Mouse (Mus musculus): ENCODE measurements around the gene Snrpg. TPM values are rescaled to one million over a fixed set of nuclear protein-coding genes. Genes with fewer than 3 reads are reported as not detected.

Gene Snrpg
- total and polyA plus RNA-seq, 2 experiments from 2014 or later, result 60.1 to 243 TPM

DNA sequence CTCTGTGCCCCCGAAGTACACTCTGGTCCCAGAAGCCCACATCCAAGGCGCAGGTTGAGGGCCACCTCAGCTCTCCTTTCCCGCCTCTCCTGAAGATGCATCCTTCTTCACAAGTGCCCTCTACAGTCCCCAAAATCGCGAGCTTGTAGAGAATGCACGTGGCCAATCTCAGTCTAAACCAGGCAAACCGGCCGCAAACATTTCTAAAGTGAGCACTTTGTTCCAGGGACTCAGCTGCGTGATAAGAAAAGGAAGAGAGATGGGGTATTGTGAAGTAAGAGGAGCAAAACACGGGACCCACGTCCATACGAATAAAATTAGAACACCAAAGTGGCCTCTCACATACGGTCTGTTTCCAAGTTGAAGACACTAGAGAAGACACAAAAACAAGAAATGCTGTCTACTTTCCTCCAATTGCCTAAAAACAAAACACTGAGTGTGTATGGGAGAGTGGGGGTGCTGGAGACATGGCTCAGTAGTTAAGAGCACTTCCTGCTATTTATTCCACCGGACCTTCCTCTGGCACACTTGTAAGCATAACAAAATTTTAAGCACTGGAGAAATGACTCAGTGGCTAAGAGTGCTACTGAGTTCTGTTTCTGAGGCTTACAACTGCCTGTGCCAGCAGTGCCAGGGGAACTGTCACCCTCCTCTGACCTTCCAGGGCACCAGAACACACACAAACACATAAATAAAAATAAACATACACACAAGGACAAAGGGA, 26.3 kb downstream of the Snrpg start:
- no peaks in the 10 kb centered on the region for H3K27me3 ChIP-seq (ENCODE audit: insufficient read depth, low read length)
- H3K27ac ChIP-seq (ENCODE audit: low read depth, low read length), result peak overlapping the region; percentile 96
- no peak for DNase-seq (ENCODE audit: low spot score)
- H3K9ac ChIP-seq (replicated peaks; ENCODE audit: low read length, poor library complexity, severe bottlenecking), result peak overlapping the region; percentile 98
- WGBS, result 6% methylated on average over 14 of the region's 14 CpGs
- peak; percentile 37; the same call in 1 of the 2 replicates for TF ChIP-seq CTCF (IDR thresholded peaks at IDR 0.05)
- peak; percentile 67 for ATAC-seq (ENCODE audit: low FRiP score)
- peak overlapping the region; percentile 72 for H3K4me2 ChIP-seq (ENCODE audit: low read depth, low read length, poor library complexity, severe bottlenecking)
- no peaks in the 10 kb centered on the region for H3K9me3 ChIP-seq (ENCODE audit: low read length)
- H3K36me3 ChIP-seq (ENCODE audit: insufficient read depth, low read length), result no peaks in the 10 kb centered on the region
- H3K4me3 ChIP-seq (ENCODE audit: low read depth, low read length), result peak overlapping the region; percentile 95
- peaks cover 8% of the 10 kb centered on the region; the same call in 1 of the 2 replicates for H3K4me1 ChIP-seq (ENCODE audit: insufficient read depth, low read length)

DNA sequence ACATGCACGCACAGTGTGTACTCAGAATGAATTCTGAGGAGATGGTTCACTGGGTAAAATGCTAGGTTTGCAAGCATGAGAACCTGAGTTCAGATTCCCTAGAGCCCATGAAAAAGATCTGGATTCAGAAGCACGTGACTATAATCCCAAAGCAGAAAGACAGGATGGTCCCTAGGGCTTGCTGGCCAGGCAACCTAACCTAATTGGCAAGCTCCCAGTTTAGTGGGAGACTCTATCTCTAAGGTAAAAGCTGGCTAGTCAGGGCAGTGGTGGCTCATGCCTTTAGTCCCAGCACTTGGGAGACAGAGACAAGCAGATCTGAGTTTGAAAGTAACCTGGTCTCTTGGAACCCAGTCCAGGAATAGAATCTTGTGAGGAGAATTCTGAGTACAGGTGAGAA, 27.9 kb downstream of the Snrpg start:
- no peak for TF ChIP-seq CTCF (IDR thresholded peaks at IDR 0.05)
- Histone ChIP-seq H3K36me3 (ENCODE audit: insufficient read depth, low read length) (no peaks in the 10 kb centered on the region), H3K27ac (ENCODE audit: low read depth, low read length) (no peak overlapping the region), H3K9me3 (ENCODE audit: low read length) (no peaks in the 10 kb centered on the region), H3K9ac (replicated peaks; ENCODE audit: low read length, poor library complexity, severe bottlenecking) (no peak overlapping the region), H3K4me3 (ENCODE audit: low read depth, low read length) (no peak overlapping the region), H3K4me1 (ENCODE audit: insufficient read depth, low read length) (peaks cover 8% of the 10 kb centered on the region; the same call in 1 of the 2 replicates), H3K4me2 (ENCODE audit: low read depth, low read length, poor library complexity, severe bottlenecking) (no peak overlapping the region), H3K27me3 (ENCODE audit: insufficient read depth, low read length) (no peaks in the 10 kb centered on the region)
- WGBS, result 77% methylated on average over 2 of the region's 2 CpGs
- no peak for DNase-seq (ENCODE audit: low spot score)
- no peak for ATAC-seq (ENCODE audit: low FRiP score)

DNA sequence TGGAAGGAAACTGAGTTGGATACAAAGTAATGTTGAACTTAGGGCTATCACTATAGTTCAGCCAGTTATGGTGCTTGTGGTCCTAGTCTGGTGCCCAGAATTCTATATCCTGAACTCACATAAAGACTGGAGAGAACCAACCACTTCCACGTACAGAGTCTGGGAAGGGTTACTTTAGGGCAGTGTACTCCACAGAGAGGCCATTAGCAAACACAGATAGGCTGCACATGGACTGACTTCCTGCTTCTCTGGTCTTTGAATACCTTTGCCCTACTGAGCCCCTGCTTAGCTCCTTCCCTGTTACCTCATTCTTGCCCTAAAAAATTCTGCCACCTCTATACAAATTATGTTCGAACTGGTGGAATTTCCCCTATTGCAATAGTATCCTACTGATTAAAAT, 28.9 kb downstream of the Snrpg start:
- Histone ChIP-seq H3K27ac (ENCODE audit: low read depth, low read length) (no peak overlapping the region), H3K4me1 (ENCODE audit: insufficient read depth, low read length) (peaks cover 6% of the 10 kb centered on the region; the same call in 1 of the 2 replicates), H3K9ac (replicated peaks; ENCODE audit: low read length, poor library complexity, severe bottlenecking) (no peak overlapping the region), H3K9me3 (ENCODE audit: low read length) (no peaks in the 10 kb centered on the region), H3K4me2 (ENCODE audit: low read depth, low read length, poor library complexity, severe bottlenecking) (no peak overlapping the region), H3K36me3 (ENCODE audit: insufficient read depth, low read length) (no peaks in the 10 kb centered on the region), H3K27me3 (ENCODE audit: insufficient read depth, low read length) (no peaks in the 10 kb centered on the region), H3K4me3 (ENCODE audit: low read depth, low read length) (no peak overlapping the region)
- 89% methylated on average over 2 of the region's 2 CpGs for WGBS
- TF ChIP-seq CTCF (IDR thresholded peaks at IDR 0.05), result no peak
- DNase-seq (ENCODE audit: low spot score) (no peak), ATAC-seq (ENCODE audit: low FRiP score) (no peak)

DNA sequence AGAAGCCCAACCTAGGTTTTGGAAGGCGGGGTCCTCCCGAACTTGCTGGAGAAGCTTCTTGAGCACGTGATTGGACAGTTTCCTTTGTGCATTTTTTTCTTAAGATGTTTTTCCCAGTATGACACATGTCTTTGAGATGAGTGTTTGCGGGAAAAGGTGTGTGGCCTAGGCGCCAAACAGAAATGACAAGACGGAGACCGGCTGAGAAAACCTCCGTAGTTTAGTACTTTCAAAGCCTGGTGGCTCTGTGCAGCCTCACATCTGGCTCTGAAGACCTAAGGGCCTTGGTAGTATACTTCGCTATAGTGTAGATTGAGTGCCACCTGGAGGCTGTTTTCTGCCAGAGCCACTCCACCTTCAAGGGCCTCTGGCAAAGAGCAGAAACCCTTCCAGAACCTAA, 29.9 kb downstream of the Snrpg start:
- H3K9ac ChIP-seq (replicated peaks; ENCODE audit: low read length, poor library complexity, severe bottlenecking), result no peak overlapping the region
- H3K27ac ChIP-seq (ENCODE audit: low read depth, low read length), result no peak overlapping the region
- peak overlapping the region; percentile 36 for H3K4me2 ChIP-seq (ENCODE audit: low read depth, low read length, poor library complexity, severe bottlenecking)
- TF ChIP-seq CTCF (IDR thresholded peaks at IDR 0.05), result peak; percentile 77
- DNase-seq (ENCODE audit: low spot score) (peak; percentile 80), ATAC-seq (ENCODE audit: low FRiP score) (no peak)
- H3K4me3 ChIP-seq (ENCODE audit: low read depth, low read length), result peak overlapping the region; percentile 8; the same call in 1 of the 2 replicates
- no peaks in the 10 kb centered on the region for H3K4me1 ChIP-seq (ENCODE audit: insufficient read depth, low read length)
- 6% methylated on average over 9 of the region's 9 CpGs for WGBS
- no peaks in the 10 kb centered on the region for H3K36me3 ChIP-seq (ENCODE audit: insufficient read depth, low read length)
- H3K9me3 ChIP-seq (ENCODE audit: low read length), result no peaks in the 10 kb centered on the region
- no peaks in the 10 kb centered on the region for H3K27me3 ChIP-seq (ENCODE audit: insufficient read depth, low read length)

DNA sequence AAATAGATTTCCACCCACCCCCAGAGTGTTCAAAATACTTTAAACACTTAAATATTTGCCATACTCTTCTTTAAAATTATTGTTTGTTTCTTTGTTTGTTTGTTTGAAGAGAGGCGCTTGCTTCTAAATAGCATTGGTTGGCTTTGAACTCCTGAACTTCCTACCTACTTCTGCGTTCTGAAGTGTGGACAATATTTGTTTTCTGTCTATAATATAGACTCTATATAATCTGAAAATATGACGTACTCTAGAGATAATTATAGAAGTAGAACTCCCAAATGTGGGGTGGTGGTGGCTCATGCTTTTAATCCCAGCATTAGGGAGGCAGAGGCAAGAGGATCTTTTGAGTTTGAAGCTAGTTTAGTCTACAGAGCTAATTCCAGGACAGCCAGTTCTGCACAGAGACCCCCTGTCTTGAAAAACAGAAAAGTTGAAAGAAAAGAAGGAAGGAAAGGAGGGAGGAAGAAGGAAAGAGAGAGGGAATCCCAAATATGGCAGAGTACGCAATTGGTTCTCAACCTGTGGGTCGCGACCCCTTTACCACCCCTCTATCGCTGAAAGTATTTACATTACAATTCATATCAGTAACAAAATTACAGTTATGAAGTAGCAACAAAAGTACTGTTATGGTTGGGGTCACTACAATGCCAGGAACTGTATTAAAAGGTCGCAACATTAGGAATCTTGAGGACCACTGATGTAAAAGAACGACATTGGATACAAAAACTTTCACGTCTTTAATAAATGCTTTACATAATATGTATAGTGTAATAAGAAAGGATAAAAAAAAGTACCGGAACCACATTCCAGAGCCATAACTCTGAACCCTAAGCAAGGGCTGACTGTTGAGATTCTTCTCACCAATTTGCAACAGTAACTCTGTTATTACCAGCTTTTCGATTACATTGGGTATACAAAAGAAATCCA, 31.8 kb downstream of the Snrpg start:
- no peak for TF ChIP-seq CTCF (IDR thresholded peaks at IDR 0.05)
- ATAC-seq (ENCODE audit: low FRiP score) (no peak), DNase-seq (ENCODE audit: low spot score) (no peak)
- 38% methylated on average over 12 of the region's 12 CpGs for WGBS
- no peaks in the 10 kb centered on the region for H3K27me3 ChIP-seq (ENCODE audit: insufficient read depth, low read length)
- peaks cover 8% of the 10 kb centered on the region; the same call in 1 of the 2 replicates for H3K4me1 ChIP-seq (ENCODE audit: insufficient read depth, low read length)
- no peak overlapping the region for H3K27ac ChIP-seq (ENCODE audit: low read depth, low read length)
- H3K36me3 ChIP-seq (ENCODE audit: insufficient read depth, low read length), result no peaks in the 10 kb centered on the region
- H3K4me3 ChIP-seq (ENCODE audit: low read depth, low read length), result peak overlapping the region; percentile 85
- H3K4me2 ChIP-seq (ENCODE audit: low read depth, low read length, poor library complexity, severe bottlenecking), result peak overlapping the region; percentile 52
- H3K9ac ChIP-seq (replicated peaks; ENCODE audit: low read length, poor library complexity, severe bottlenecking), result no peak overlapping the region
- no peaks in the 10 kb centered on the region for H3K9me3 ChIP-seq (ENCODE audit: low read length)
